Mouse (Mus musculus) MEL (cell line): ENCODE results near the gene Acrbp. TPM values are rescaled to one million over a fixed set of nuclear protein-coding genes. Genes with fewer than 3 reads are reported as not detected.

Source experiments
- DNase-seq: peaks from one replicate; pipeline ENCODE4 v3.0.0; 2011; ENCODE audit warnings: low read depth, low spot score
- H3K27ac ChIP-seq: 2 replicates; pipeline ENCODE4 v1.5.1; 2012; ENCODE audit warnings: low read depth, mild to moderate bottlenecking, control low read depth, low read length, moderate library complexity; ENCODE audit not compliant: control insufficient read depth
- H3K27me3 ChIP-seq, 2 experiments: fragments of 150-350 bp in 1 of 2; sonication (generic) in 1 of 2; 2 replicates each; pipeline ENCODE4 v1.6.1; 2012; ENCODE audit warnings: low read length in 2 of 2, mild to moderate bottlenecking in 2 of 2, improper control_type of control experiment in 1 of 2, moderate library complexity in 1 of 2; ENCODE audit not compliant: insufficient read depth in 2 of 2, control insufficient read depth in 1 of 2
- H3K36me3 ChIP-seq, 2 experiments: 2 replicates each; pipeline ENCODE4 v1.6.1; 2012 to 2014; ENCODE audit warnings: low read length in 2 of 2, improper control_type of control experiment in 1 of 2, inconsistent platforms in 1 of 2, mild to moderate bottlenecking in 1 of 2; ENCODE audit not compliant: insufficient read depth in 2 of 2, control insufficient read depth in 1 of 2
- H3K4me1 ChIP-seq, 2 experiments: fragments of 150-350 bp in 1 of 2; sonication (generic) in 1 of 2; 2 replicates each; pipeline ENCODE4 v1.6.1; 2012; ENCODE audit warnings: low read length in 2 of 2, improper control_type of control experiment in 1 of 2, mild to moderate bottlenecking in 1 of 2; ENCODE audit not compliant: insufficient read depth in 2 of 2, control insufficient read depth in 1 of 2
- H3K4me3 ChIP-seq, 2 experiments: fragments of 150-350 bp in 1 of 2; sonication (generic) in 1 of 2; 2 replicates each; pipeline ENCODE4 v1.5.1; 2012; ENCODE audit warnings: low read depth in 2 of 2, low read length in 2 of 2, mild to moderate bottlenecking in 2 of 2, moderate library complexity in 2 of 2, control low read depth in 1 of 2, improper control_type of control experiment in 1 of 2; ENCODE audit not compliant: control insufficient read depth in 1 of 2, insufficient read depth in 1 of 2
- H3K79me2 ChIP-seq: 2 replicates; pipeline ENCODE4 v1.6.1; 2012; ENCODE audit warnings: mild to moderate bottlenecking, low read length, moderate library complexity; ENCODE audit not compliant: control insufficient read depth, poor library complexity, insufficient read depth
- H3K9ac ChIP-seq: 2 replicates; pipeline ENCODE4 v1.6.1; 2012; ENCODE audit warnings: low read depth, mild to moderate bottlenecking, control low read depth, low read length, moderate library complexity; ENCODE audit not compliant: control insufficient read depth, poor library complexity, severe bottlenecking
- H3K9me3 ChIP-seq: fragments of 150-350 bp; sonication (generic); replicated peaks from 2 replicates; pipeline ENCODE4 v1.6.1; 2012; ENCODE audit warnings: mild to moderate bottlenecking, low read length, improper control_type of control experiment, moderate library complexity; ENCODE audit not compliant: insufficient read depth
- BHLHE40 ChIP-seq: IDR thresholded peaks from 2 replicates; pipeline ENCODE4 v1.6.1; 2012; ENCODE audit warnings: low read depth, mild to moderate bottlenecking, inconsistent platforms, low read length, improper control_type of control experiment, borderline replicate concordance
- CHD1 ChIP-seq: IDR thresholded peaks from 2 replicates; pipeline ENCODE4 v1.6.1; 2012; ENCODE audit warnings: low read depth, mild to moderate bottlenecking, inconsistent platforms, low read length, improper control_type of control experiment
- CHD2 ChIP-seq: IDR thresholded peaks from 2 replicates; pipeline ENCODE4 v1.6.1; 2011; ENCODE audit warnings: low read length, improper control_type of control experiment
- CTCF ChIP-seq, 3 experiments: IDR thresholded peaks in 2 of 3; conservative IDR thresholded peaks in 1 of 3; 2 replicates each; pipeline ENCODE4 v1.5.1; 2011 to 2012; ENCODE audit warnings: low read length in 3 of 3, low read depth in 2 of 3, mild to moderate bottlenecking in 2 of 3, improper control_type of control experiment in 1 of 3, inconsistent platforms in 1 of 3, mixed read lengths in 1 of 3, moderate library complexity in 1 of 3; ENCODE audit not compliant: control insufficient read depth in 1 of 3, insufficient read depth in 1 of 3, poor library complexity in 1 of 3, severe bottlenecking in 1 of 3
- E2F4 ChIP-seq: IDR thresholded peaks from 2 replicates; pipeline ENCODE4 v1.6.1; 2011; ENCODE audit warnings: low read depth, low read length, improper control_type of control experiment, borderline replicate concordance
- ELF1 ChIP-seq: IDR thresholded peaks from 2 replicates; pipeline ENCODE4 v1.6.1; 2014; ENCODE audit warnings: low read depth, mild to moderate bottlenecking, inconsistent platforms, low read length, improper control_type of control experiment, moderate library complexity
- ETS1 ChIP-seq: IDR thresholded peaks from 2 replicates; pipeline ENCODE4 v1.6.1; 2012; ENCODE audit warnings: low read depth, mild to moderate bottlenecking, inconsistent platforms, low read length, improper control_type of control experiment, moderate library complexity
- GABPA ChIP-seq: IDR thresholded peaks from 2 replicates; pipeline ENCODE4 v1.6.1; 2012; ENCODE audit warnings: low read depth, mild to moderate bottlenecking, inconsistent platforms, low read length, improper control_type of control experiment, moderate library complexity
- GATA1 ChIP-seq: IDR thresholded peaks from 2 replicates; pipeline ENCODE4 v1.6.1; 2011; ENCODE audit warnings: low read depth, low read length, improper control_type of control experiment
- HCFC1 ChIP-seq: IDR thresholded peaks from 2 replicates; pipeline ENCODE4 v1.6.1; 2012; ENCODE audit warnings: low read depth, mild to moderate bottlenecking, inconsistent platforms, low read length, improper control_type of control experiment, moderate library complexity
- JUND ChIP-seq: IDR thresholded peaks from 2 replicates; pipeline ENCODE4 v1.6.1; 2011; ENCODE audit warnings: low read depth, mild to moderate bottlenecking, improper control_type of control experiment, low read length
- KAT2A ChIP-seq: conservative IDR thresholded peaks from 2 replicates; pipeline ENCODE4 v1.6.1; 2012; ENCODE audit warnings: low read depth, low read length, improper control_type of control experiment, inconsistent platforms
- MAX ChIP-seq: IDR thresholded peaks from 2 replicates; pipeline ENCODE4 v1.6.1; 2011; ENCODE audit warnings: low read length, improper control_type of control experiment
- MAZ ChIP-seq: IDR thresholded peaks from 2 replicates; pipeline ENCODE4 v1.6.1; 2012; ENCODE audit warnings: low read depth, mild to moderate bottlenecking, inconsistent platforms, low read length, improper control_type of control experiment
- MEF2A ChIP-seq: IDR thresholded peaks from 2 replicates; pipeline ENCODE4 v1.6.1; 2014; ENCODE audit warnings: low read depth, mild to moderate bottlenecking, inconsistent platforms, low read length, improper control_type of control experiment; ENCODE audit not compliant: poor library complexity, insufficient replicate concordance, severe bottlenecking; ENCODE audit errors: extremely low read depth
- MYC ChIP-seq: IDR thresholded peaks from 2 replicates; pipeline ENCODE4 v1.6.1; 2011; ENCODE audit warnings: low read depth, mild to moderate bottlenecking, low read length, improper control_type of control experiment, moderate library complexity
- NELFE ChIP-seq: IDR thresholded peaks from 2 replicates; pipeline ENCODE4 v1.6.1; 2011; ENCODE audit warnings: low read depth, low read length, improper control_type of control experiment
- NRF1 ChIP-seq: IDR thresholded peaks from 2 replicates; pipeline ENCODE4 v1.6.1; 2014; ENCODE audit warnings: low read depth, mild to moderate bottlenecking, inconsistent platforms, low read length, improper control_type of control experiment, moderate library complexity; ENCODE audit not compliant: poor library complexity, insufficient read depth, severe bottlenecking
- POLR2A ChIP-seq, 2 experiments: IDR thresholded peaks; 2 replicates each; pipeline ENCODE4 v1.6.1; 2011 to 2012; ENCODE audit warnings: low read length in 2 of 2, mild to moderate bottlenecking in 2 of 2, control low read depth in 1 of 2, improper control_type of control experiment in 1 of 2, low read depth in 1 of 2, moderate library complexity in 1 of 2; ENCODE audit not compliant: control insufficient read depth in 1 of 2, insufficient read depth in 1 of 2, poor library complexity in 1 of 2
- POLR2AphosphoS2 ChIP-seq: IDR thresholded peaks from 2 replicates; pipeline ENCODE4 v1.6.1; 2011; ENCODE audit warnings: low read length, improper control_type of control experiment
- RCOR1 ChIP-seq: IDR thresholded peaks from 2 replicates; pipeline ENCODE4 v1.6.1; 2012; ENCODE audit warnings: low read depth, mild to moderate bottlenecking, inconsistent platforms, low read length, improper control_type of control experiment
- SMC3 ChIP-seq: IDR thresholded peaks from 2 replicates; pipeline ENCODE4 v1.6.1; 2011; ENCODE audit warnings: low read depth, low read length, improper control_type of control experiment
- TAL1 ChIP-seq: IDR thresholded peaks from 2 replicates; pipeline ENCODE4 v1.6.1; 2012; ENCODE audit warnings: mild to moderate bottlenecking, inconsistent platforms, low read length, moderate library complexity, mixed read lengths
- TBP ChIP-seq: IDR thresholded peaks from 2 replicates; pipeline ENCODE4 v1.8.0; 2011; ENCODE audit warnings: low read depth, low read length, improper control_type of control experiment
- TCF12 ChIP-seq: IDR thresholded peaks from 2 replicates; pipeline ENCODE4 v1.6.1; 2014; ENCODE audit warnings: low read depth, mild to moderate bottlenecking, inconsistent platforms, low read length, improper control_type of control experiment, moderate library complexity
- UBTF ChIP-seq: IDR thresholded peaks from 2 replicates; pipeline ENCODE4 v1.6.1; 2012; ENCODE audit warnings: low read depth, mild to moderate bottlenecking, inconsistent platforms, low read length, improper control_type of control experiment, moderate library complexity, borderline replicate concordance; ENCODE audit not compliant: insufficient read depth
- USF1 ChIP-seq: IDR thresholded peaks from 2 replicates; pipeline ENCODE4 v1.6.1; 2014; ENCODE audit warnings: low read depth, mild to moderate bottlenecking, inconsistent platforms, low read length, improper control_type of control experiment, moderate library complexity
- USF2 ChIP-seq, 2 experiments: IDR thresholded peaks; 2 replicates each; pipeline ENCODE4 v1.6.1; 2011 to 2012; ENCODE audit warnings: improper control_type of control experiment in 2 of 2, low read length in 2 of 2, borderline replicate concordance in 1 of 2, inconsistent platforms in 1 of 2, low read depth in 1 of 2, mild to moderate bottlenecking in 1 of 2; ENCODE audit not compliant: insufficient read depth in 1 of 2
- ZMIZ1 ChIP-seq: IDR thresholded peaks from 2 replicates; pipeline ENCODE4 v1.6.1; 2012; ENCODE audit warnings: low read depth, mild to moderate bottlenecking, inconsistent platforms, low read length, improper control_type of control experiment, moderate library complexity
- ZNF384 ChIP-seq: IDR thresholded peaks from 2 replicates; pipeline ENCODE4 v1.6.1; 2012; ENCODE audit warnings: low read depth, mild to moderate bottlenecking, inconsistent platforms, low read length, improper control_type of control experiment
- polyA plus RNA-seq, 2 experiments: library from polyadenylated mRNA; stranded (reverse) in 1 of 2; unstranded in 1 of 2; fragments of >175 nt in 1 of 2; fragments of >200 nt in 1 of 2; gene quantifications; 2 replicates each; pipeline versions ENCODE4 v1.2.1 to v1.2.4; 2012; ENCODE audit warnings: low replicate concordance in 2 of 2, low read depth in 1 of 2; ENCODE audit not compliant: insufficient read length in 2 of 2, insufficient read depth in 1 of 2, missing spikeins in 1 of 2
- total RNA-seq: library from RNA; depleted of rRNA; stranded (reverse); fragments of 300-350 nt; gene quantifications from 2 replicates; pipeline ENCODE4 v1.2.3, GENCODE M21; 2012

Acrbp gene
- total and polyA plus RNA-seq, 3 experiments = 3.3 to 5.3 TPM; not detected in 1

GRCm38 (mm10) chr6:125008060-125008459 lies 41.4 kb upstream of the Acrbp start:
- peak overlapping the region; percentile 95 for H3K9ac ChIP-seq
- H3K27me3 ChIP-seq = no peaks in the 10 kb centered on the region
- H3K4me1 ChIP-seq = peaks cover 3 to 15% of the 10 kb centered on the region in 2 experiments
- H3K4me3 ChIP-seq = peak overlapping the region; percentile 65 to 94
- H3K79me2 ChIP-seq = peaks cover 33% of the 10 kb centered on the region
- TF ChIP-seq TBP (peak; percentile 97), MYC (peak; percentile 16; the same call in 1 of the 2 replicates), ZMIZ1 (no peak), UBTF (no peak)
- peak overlapping the region; percentile 98 for H3K27ac ChIP-seq
- H3K36me3 ChIP-seq = peaks cover 0 to 28% of the 10 kb centered on the region in 2 experiments; a peak in 2 of 4 replicates
- no peaks in the 10 kb centered on the region for H3K9me3 ChIP-seq
- DNase-seq = peak; percentile 66

- peaks cover 36% of the 10 kb centered on the region for H3K79me2 ChIP-seq
- H3K9ac ChIP-seq = peak overlapping the region; percentile 95
- peak; percentile 99 for DNase-seq
- peak overlapping the region; percentile 65 to 94 for H3K4me3 ChIP-seq
- no peaks in the 10 kb centered on the region for H3K9me3 ChIP-seq
- peaks cover 0 to 28% of the 10 kb centered on the region in 2 experiments; a peak in 2 of 4 replicates for H3K36me3 ChIP-seq
- H3K4me1 ChIP-seq = peaks cover 3 to 15% of the 10 kb centered on the region in 2 experiments
- H3K27me3 ChIP-seq = no peaks in the 10 kb centered on the region
- H3K27ac ChIP-seq = peak overlapping the region; percentile 98
- TF ChIP-seq ZNF384 (peak; percentile 91), POLR2AphosphoS2 (peak; percentile 97; the same call in 1 of the 2 replicates), MAZ (no peak), NRF1 (0 out of 2 replicates have a peak, but pooled peaks have one; percentile 36), SMC3 (no peak), MYC (peak; percentile 85), CHD1 (no peak), GABPA (no peak), ETS1 (peak; percentile 61; the same call in 1 of the 2 replicates), MAX (peak; percentile 80), HCFC1 (peak; percentile 94), GATA1 (peak; percentile 31; the same call in 1 of the 2 replicates), RCOR1 (no peak), CTCF (IDR thresholded peaks at IDR 0.05 in 2 of 3, conservative IDR thresholded peaks at IDR 0.05 in 1 of 3; ENCODE audit: control insufficient read depth in 1 of 3, insufficient read depth in 1 of 3, low read depth in 2 of 3, low read length in 3 of 3, poor library complexity in 1 of 3, severe bottlenecking in 1 of 3) (no peak), TCF12 (peak; percentile 71), CHD2 (peak; percentile 20; the same call in 1 of the 2 replicates), BHLHE40 (no peak), NELFE (peak; percentile 82), TAL1 (no peak), POLR2A (IDR thresholded peaks at IDR 0.05; ENCODE audit: control insufficient read depth in 1 of 2, insufficient read depth in 1 of 2, low read depth in 1 of 2, low read length in 2 of 2, poor library complexity in 1 of 2) (peak; percentile 32 to 89; a peak in 3 of 4 replicates), E2F4 (no peak), USF1 (no peak), ELF1 (peak; percentile 99), JUND (no peak), KAT2A (peak; percentile 87; the same call in 1 of the 2 replicates), USF2 (IDR thresholded peaks at IDR 0.05; ENCODE audit: borderline replicate concordance in 1 of 2, insufficient read depth in 1 of 2, low read depth in 1 of 2, low read length in 2 of 2) (no peak), MEF2A (no peak), ZMIZ1 (peak; percentile 82; the same call in 1 of the 2 replicates)
Observed at GRCm38 (mm10) chr6:125008586-125009128, 40.8 kb upstream of the Acrbp start.
